Mouse (Mus musculus) forebrain, embryonic 11.5 days (tissue): ENCODE data around the gene Gata2. TPM values are rescaled to one million over a fixed set of nuclear protein-coding genes. Genes with fewer than 3 reads are reported as not detected.
A peak's percentile ranks its signal among the peaks of the same experiment; 100 is the strongest.

Source experiments
- ATAC-seq: fragments of 200-750 bp; cut with Nextera tagmentation; replicated peaks from 2 replicates; pipeline ENCODE4 v1.8.0; 2017; ENCODE audit warnings: moderate TSS enrichment; ENCODE audit not compliant: low FRiP score
- DNase-seq: peaks from one replicate; pipeline ENCODE4 v3.0.0-alpha.2; 2017; ENCODE audit warnings: low spot score
- H3K27ac ChIP-seq: fragments of 300-500 bp; sonication (generic); 2 replicates; pipeline ENCODE4 v1.5.1; 2014; ENCODE audit warnings: low read depth, low read length
- H3K27me3 ChIP-seq: fragments of 300-500 bp; sonication (generic); 2 replicates; pipeline ENCODE4 v1.6.1; 2014; ENCODE audit warnings: mild to moderate bottlenecking, low read length, mixed read lengths; ENCODE audit not compliant: control insufficient read depth, insufficient read depth
- H3K36me3 ChIP-seq: fragments of 300-500 bp; sonication (generic); 2 replicates; pipeline ENCODE4 v1.6.1; 2014; ENCODE audit warnings: mild to moderate bottlenecking, low read length, moderate library complexity, mixed read lengths; ENCODE audit not compliant: control insufficient read depth, insufficient read depth
- H3K4me1 ChIP-seq: fragments of 300-500 bp; sonication (generic); replicated peaks from 2 replicates; pipeline ENCODE4 v1.6.1; 2014; ENCODE audit warnings: low read length, mixed read lengths; ENCODE audit not compliant: control insufficient read depth, insufficient read depth
- H3K4me2 ChIP-seq: fragments of 300-500 bp; sonication (generic); 2 replicates; pipeline ENCODE4 v1.6.1; 2014; ENCODE audit warnings: low read depth, mild to moderate bottlenecking, low read length, moderate library complexity, mixed read lengths; ENCODE audit not compliant: severe bottlenecking
- H3K4me3 ChIP-seq: fragments of 300-500 bp; sonication (generic); 2 replicates; pipeline ENCODE4 v1.5.1; 2014; ENCODE audit warnings: low read depth, low read length
- H3K9ac ChIP-seq: fragments of 300-500 bp; sonication (generic); 2 replicates; pipeline ENCODE4 v1.6.1; 2014; ENCODE audit warnings: low read length
- H3K9me3 ChIP-seq: fragments of 300-500 bp; sonication (generic); 2 replicates; pipeline ENCODE4 v1.6.1; 2016; ENCODE audit warnings: low read length, mixed read lengths; ENCODE audit not compliant: control insufficient read depth
- WGBS: fragments of 180-500 bp; shearing (Covaris S2); extraction: QIAGEN DNeasy Blood & Tissue Kit; methylation state at CpG from one replicate; pipeline ENCODE4 v1.1.7; 2014; 5-methylcytosine and 5-hydroxymethylcytosine counted together
- polyA plus RNA-seq: library from polyadenylated mRNA; unstranded; fragments of >200 nt; fragmentation: Nextera tagmentation; extraction: Ambion mirVana; gene quantifications from 2 replicates; pipeline ENCODE4 v1.2.1, GENCODE M21; 2014

Gene Gata2
- polyA plus RNA-seq, 1 experiment from 2014 or later, result 7.9 TPM

GRCm38 (mm10) chr6:88166054-88166453 lies 27.6 kb upstream of the Gata2 start:
- DNase-seq, result no peak
- 94% methylated on average over 9 of the region's 9 CpGs for WGBS
- H3K36me3 ChIP-seq, result no peaks in the 10 kb centered on the region
- no peaks in the 10 kb centered on the region for H3K4me1 ChIP-seq
- H3K9ac ChIP-seq, result no peak overlapping the region
- no peak overlapping the region for H3K27ac ChIP-seq
- H3K27me3 ChIP-seq, result no peaks in the 10 kb centered on the region
- H3K4me3 ChIP-seq, result no peak overlapping the region
- H3K9me3 ChIP-seq, result no peaks in the 10 kb centered on the region
- no peak for ATAC-seq
- no peak overlapping the region for H3K4me2 ChIP-seq

GRCm38 (mm10) chr6:88174191-88174590 lies 19.5 kb upstream of the Gata2 start:
- no peak for ATAC-seq
- DNase-seq, result no peak
- no peak overlapping the region for H3K4me2 ChIP-seq
- no peaks in the 10 kb centered on the region for H3K27me3 ChIP-seq
- H3K9me3 ChIP-seq, result 0 out of 2 replicates have a peak, but pooled peaks cover 2% of the 10 kb centered on the region
- 90% methylated on average over 3 of the region's 3 CpGs for WGBS
- H3K4me3 ChIP-seq, result no peak overlapping the region
- no peak overlapping the region for H3K9ac ChIP-seq
- no peaks in the 10 kb centered on the region for H3K4me1 ChIP-seq
- no peak overlapping the region for H3K27ac ChIP-seq
- H3K36me3 ChIP-seq, result no peaks in the 10 kb centered on the region

- no peaks in the 10 kb centered on the region for H3K36me3 ChIP-seq
- no peak overlapping the region for H3K27ac ChIP-seq
- H3K4me3 ChIP-seq, result no peak overlapping the region
- H3K9ac ChIP-seq, result no peak overlapping the region
- no peak overlapping the region for H3K4me2 ChIP-seq
- 88% methylated on average over 2 of the region's 2 CpGs for WGBS
- H3K27me3 ChIP-seq, result no peaks in the 10 kb centered on the region
- H3K9me3 ChIP-seq, result 0 out of 2 replicates have a peak, but pooled peaks cover 2% of the 10 kb centered on the region
- no peaks in the 10 kb centered on the region for H3K4me1 ChIP-seq
- ATAC-seq (no peak), DNase-seq (no peak)
These were observed 19.0 kb upstream of the Gata2 start for GRCm38 (mm10) chr6:88174676-88175075.

GRCm38 (mm10) chr6:88184671-88185070 lies 9.0 kb upstream of the Gata2 start:
- Histone ChIP-seq H3K4me3 (no peak overlapping the region), H3K4me1 (peaks cover under 1% of the 10 kb centered on the region; the same call in 1 of the 2 replicates), H3K27me3 (peaks cover 22% of the 10 kb centered on the region), H3K9ac (no peak overlapping the region), H3K9me3 (no peaks in the 10 kb centered on the region), H3K27ac (no peak overlapping the region), H3K36me3 (no peaks in the 10 kb centered on the region), H3K4me2 (no peak overlapping the region)
- 82% methylated on average over 4 of the region's 4 CpGs for WGBS
- ATAC-seq (no peak), DNase-seq (no peak)

GRCm38 (mm10) chr6:88188148-88188547 lies 5.5 kb upstream of the Gata2 start:
- peaks cover 57% of the 10 kb centered on the region for H3K27me3 ChIP-seq
- DNase-seq, result peak; percentile 31

GRCm38 (mm10) chr6:88189312-88190042 lies 4.2 kb upstream of the Gata2 start:
- WGBS, result 1% methylated on average over 51 of the region's 56 CpGs
- Histone ChIP-seq H3K36me3 (no peaks in the 10 kb centered on the region), H3K4me2 (peak overlapping the region; percentile 57), H3K4me1 (peaks cover 17% of the 10 kb centered on the region), H3K9ac (0 out of 2 replicates have a peak overlapping the region, but pooled peaks have one; percentile 20), H3K4me3 (peak overlapping the region; percentile 40), H3K9me3 (no peaks in the 10 kb centered on the region), H3K27ac (no peak overlapping the region), H3K27me3 (peaks cover 69% of the 10 kb centered on the region)
- DNase-seq (peak; percentile 93), ATAC-seq (peak; percentile 79)

More at GRCm38 (mm10) chr6:88188148-88188547, 5.5 kb upstream of the Gata2 start:
- H3K9me3 ChIP-seq, result no peaks in the 10 kb centered on the region
- WGBS, result 76% methylated on average over 6 of the region's 6 CpGs
- ATAC-seq, result no peak
- no peak overlapping the region for H3K4me2 ChIP-seq
- H3K27ac ChIP-seq, result no peak overlapping the region
- peaks cover 10% of the 10 kb centered on the region for H3K4me1 ChIP-seq
- no peak overlapping the region for H3K9ac ChIP-seq
- H3K4me3 ChIP-seq, result no peak overlapping the region
- H3K36me3 ChIP-seq, result no peaks in the 10 kb centered on the region

- H3K9ac ChIP-seq, result no peak overlapping the region
- ATAC-seq, result peak; percentile 22; the same call in 1 of the 2 replicates
- no peak for DNase-seq
- peaks cover 73% of the 10 kb centered on the region for H3K27me3 ChIP-seq
- no peaks in the 10 kb centered on the region for H3K9me3 ChIP-seq
- WGBS, result 2% methylated on average over 13 of the region's 13 CpGs
- H3K4me3 ChIP-seq, result peak overlapping the region; percentile 40
- H3K4me2 ChIP-seq, result peak overlapping the region; percentile 57
- peaks cover 17% of the 10 kb centered on the region for H3K4me1 ChIP-seq
- H3K36me3 ChIP-seq, result no peaks in the 10 kb centered on the region
- H3K27ac ChIP-seq, result no peak overlapping the region
These were observed 3.7 kb upstream of the Gata2 start for GRCm38 (mm10) chr6:88190043-88190309.

- DNase-seq (peak; percentile 72), ATAC-seq (no peak)
- Histone ChIP-seq H3K27me3 (peaks cover 78% of the 10 kb centered on the region), H3K36me3 (no peaks in the 10 kb centered on the region), H3K4me2 (peak overlapping the region; percentile 31), H3K9ac (no peak overlapping the region), H3K4me3 (peak overlapping the region; percentile 18; the same call in 1 of the 2 replicates), H3K27ac (no peak overlapping the region), H3K9me3 (no peaks in the 10 kb centered on the region), H3K4me1 (peaks cover 17% of the 10 kb centered on the region)
- WGBS, result under 1% methylated on average over 49 of the region's 49 CpGs
These were observed 3.2 kb upstream of the Gata2 start for GRCm38 (mm10) chr6:88190310-88191023.
